Mouse (Mus musculus) bone marrow macrophage, adult 2 months (primary cell): ENCODE results near the gene Cd33. TPM values are rescaled to one million over a fixed set of nuclear protein-coding genes. Genes with fewer than 3 reads are reported as not detected.

Experiments used
- H3K27ac ChIP-seq: 2 replicates; pipeline ENCODE4 v1.5.1; 2012; ENCODE audit warnings: low read depth, low read length; ENCODE audit not compliant: insufficient read depth
- H3K4me1 ChIP-seq: 2 replicates; pipeline ENCODE4 v1.6.1; 2012; ENCODE audit warnings: low read length; ENCODE audit not compliant: control insufficient read depth, insufficient read depth
- H3K4me3 ChIP-seq: 2 replicates; pipeline ENCODE4 v1.5.1; 2012; ENCODE audit warnings: mild to moderate bottlenecking, low read length, moderate library complexity; ENCODE audit not compliant: insufficient read depth
- CTCF ChIP-seq: IDR thresholded peaks from 2 replicates; pipeline ENCODE4 v1.5.1; 2012; ENCODE audit warnings: low read depth, mild to moderate bottlenecking, low read length, moderate library complexity
- POLR2A ChIP-seq: IDR thresholded peaks from 2 replicates; pipeline ENCODE4 v1.6.1; 2012; ENCODE audit warnings: mild to moderate bottlenecking, low read depth, low read length, borderline replicate concordance
- polyA plus RNA-seq: library from polyadenylated mRNA; stranded (reverse); fragments of >200 nt; gene quantifications from 2 replicates; pipeline ENCODE4 v1.2.4, GENCODE M21; 2012; ENCODE audit not compliant: missing spikeins, insufficient read depth, insufficient read length

Gene Cd33
- polyA plus RNA-seq, 1 experiment: 54.9 TPM

- TF ChIP-seq CTCF (no peak), POLR2A (no peak)
- no peak overlapping the region for H3K4me3 ChIP-seq
- peaks cover 28% of the 10 kb centered on the region for H3K4me1 ChIP-seq
- H3K27ac ChIP-seq: no peak overlapping the region
These were observed 62.0 kb downstream of the Cd33 start for GRCm38 (mm10) chr7:43482090-43482716.

GRCm38 (mm10) chr7:43481191-43481590 lies 63.0 kb downstream of the Cd33 start:
- Histone ChIP-seq H3K4me1 (peaks cover 28% of the 10 kb centered on the region), H3K4me3 (no peak overlapping the region), H3K27ac (no peak overlapping the region)
- TF ChIP-seq CTCF: no peak
- TF ChIP-seq POLR2A: no peak

GRCm38 (mm10) chr7:43476376-43476775 lies 67.9 kb downstream of the Cd33 start:
- no peak overlapping the region for H3K4me3 ChIP-seq

GRCm38 (mm10) chr7:43475706-43476105 lies 68.5 kb downstream of the Cd33 start:
- H3K27ac ChIP-seq: no peak overlapping the region
- TF ChIP-seq POLR2A (no peak), CTCF (no peak)
- no peak overlapping the region for H3K4me3 ChIP-seq
- peaks cover 14% of the 10 kb centered on the region for H3K4me1 ChIP-seq

More at GRCm38 (mm10) chr7:43476376-43476775, 67.9 kb downstream of the Cd33 start:
- Histone ChIP-seq H3K4me1 (peaks cover 21% of the 10 kb centered on the region), H3K27ac (no peak overlapping the region)
- TF ChIP-seq POLR2A (no peak), CTCF (no peak)

Other genes with a start within 250 kb of the Cd33 start
- gene Zfp715, start 231.1 kb downstream of the Cd33 start, polyA plus RNA-seq: 29.9 and 33.0 TPM in 2 replicates
- gene Siglecf, start 193.1 kb downstream of the Cd33 start, polyA plus RNA-seq: 0.59 TPM in 1 of 2 replicates, not detected in the other
- not detected in 2 replicates for gene Siglecg, start 136.2 kb downstream of the Cd33 start, polyA plus RNA-seq
- not detected in 2 replicates for gene Lim2, start 116.8 kb downstream of the Cd33 start, polyA plus RNA-seq
- gene Nkg7, start 107.4 kb downstream of the Cd33 start, polyA plus RNA-seq: not detected in 2 replicates
- gene Cldnd2, start 103.6 kb downstream of the Cd33 start, polyA plus RNA-seq: not detected in 2 replicates
- 79.5 and 87.0 TPM in 2 replicates for gene Etfb, start 100.3 kb downstream of the Cd33 start, polyA plus RNA-seq
- gene Gm45233, start 100.3 kb downstream of the Cd33 start, polyA plus RNA-seq: not detected in 2 replicates
- 4.5 and 4.9 TPM in 2 replicates for gene Vsig10l, start 81.3 kb downstream of the Cd33 start, polyA plus RNA-seq
- gene Iglon5, start 54.4 kb downstream of the Cd33 start, polyA plus RNA-seq: not detected in 2 replicates
- not detected in 2 replicates for gene 4931406B18Rik, start 38.5 kb downstream of the Cd33 start, polyA plus RNA-seq
- gene Zfp658, start 17.8 kb upstream of the Cd33 start, polyA plus RNA-seq: 6.6 and 7.5 TPM in 2 replicates
- 4.7 and 5.5 TPM in 2 replicates for gene Zfp719, start 35.2 kb upstream of the Cd33 start, polyA plus RNA-seq
- gene Zfp819, start 62.7 kb upstream of the Cd33 start, polyA plus RNA-seq: not detected in 2 replicates
- gene Ceacam18, start 90.3 kb upstream of the Cd33 start, polyA plus RNA-seq: not detected in 2 replicates
- 41.5 and 47.6 TPM in 2 replicates for gene Siglece, start 115.7 kb upstream of the Cd33 start, polyA plus RNA-seq
- 4.7 and 7.7 TPM in 2 replicates for gene Ctu1, start 127.6 kb upstream of the Cd33 start, polyA plus RNA-seq
- gene Klk14, start 146.0 kb upstream of the Cd33 start, polyA plus RNA-seq: not detected in 2 replicates
- gene Klk13, start 168.1 kb upstream of the Cd33 start, polyA plus RNA-seq: not detected in 2 replicates
- not detected in 2 replicates for gene Klk12, start 224.5 kb upstream of the Cd33 start, polyA plus RNA-seq
- not detected in 2 replicates for gene Klk11, start 230.2 kb upstream of the Cd33 start, polyA plus RNA-seq
- gene Klk10, start 236.6 kb upstream of the Cd33 start, polyA plus RNA-seq: not detected in 2 replicates
- gene Klk9, start 247.5 kb upstream of the Cd33 start, polyA plus RNA-seq: not detected in 2 replicates